Mouse (Mus musculus): ENCODE results near the gene Nrp1.

The Nrp1 gene

GRCm38 (mm10) chr8:128505866-128506265, 147.5 kb downstream of the Nrp1 start:
- DNase-seq (ENCODE audit: low spot score), result no peak

GRCm38 (mm10) chr8:128508723-128509122, 150.3 kb downstream of the Nrp1 start:
- no peak for DNase-seq (ENCODE audit: low spot score)

- no peak for DNase-seq (ENCODE audit: low spot score)
These were observed 152.6 kb downstream of the Nrp1 start for GRCm38 (mm10) chr8:128511021-128511420.

- no peak for DNase-seq (ENCODE audit: low spot score)
These were observed 153.3 kb downstream of the Nrp1 start for GRCm38 (mm10) chr8:128511732-128512131.

GRCm38 (mm10) chr8:128516846-128517446, 158.5 kb downstream of the Nrp1 start:
- no peak for DNase-seq (ENCODE audit: low spot score)

GRCm38 (mm10) chr8:128517546-128518102, 159.2 kb downstream of the Nrp1 start:
- no peak for DNase-seq (ENCODE audit: low spot score)

- DNase-seq (ENCODE audit: low spot score), result peak; percentile 52
These were observed 161.0 kb downstream of the Nrp1 start for GRCm38 (mm10) chr8:128519366-128519765.

- peak; percentile 23 for DNase-seq (ENCODE audit: low spot score)
These were observed 165.4 kb downstream of the Nrp1 start for GRCm38 (mm10) chr8:128523825-128524224.

- no peak for DNase-seq (ENCODE audit: low spot score)
These were observed 167.5 kb downstream of the Nrp1 start for GRCm38 (mm10) chr8:128525912-128526311.

- peak; percentile 51 for DNase-seq (ENCODE audit: low spot score)
These were observed 170.4 kb downstream of the Nrp1 start for GRCm38 (mm10) chr8:128528591-128529383.

GRCm38 (mm10) chr8:128534442-128534871, 176.1 kb downstream of the Nrp1 start:
- no peak for DNase-seq (ENCODE audit: low spot score)

GRCm38 (mm10) chr8:128535685-128536084, 177.3 kb downstream of the Nrp1 start:
- no peak for DNase-seq (ENCODE audit: low spot score)

- no peak for DNase-seq (ENCODE audit: low spot score)
These were observed 180.0 kb downstream of the Nrp1 start for GRCm38 (mm10) chr8:128538378-128538777.

GRCm38 (mm10) chr8:128541355-128542090, 183.1 kb downstream of the Nrp1 start:
- no peak for DNase-seq (ENCODE audit: low spot score)

GRCm38 (mm10) chr8:128544128-128544846, 185.9 kb downstream of the Nrp1 start:
- no peak for DNase-seq (ENCODE audit: low spot score)

- DNase-seq (ENCODE audit: low spot score), result no peak
These were observed 187.9 kb downstream of the Nrp1 start for GRCm38 (mm10) chr8:128546287-128546686.

GRCm38 (mm10) chr8:128547361-128547760, 189.0 kb downstream of the Nrp1 start:
- DNase-seq (ENCODE audit: low spot score), result no peak

GRCm38 (mm10) chr8:128549738-128550137, 191.3 kb downstream of the Nrp1 start:
- DNase-seq (ENCODE audit: low spot score), result no peak

GRCm38 (mm10) chr8:128551421-128552139, 193.2 kb downstream of the Nrp1 start:
- DNase-seq (ENCODE audit: low spot score), result peak; percentile 79

Data from embryo, embryonic 10 days (tissue).